Mouse (Mus musculus) kidney, postnatal 4 days (tissue): ENCODE results near the gene Ccdc153.
A peak's percentile ranks its signal among the peaks of the same experiment; 100 is the strongest.

Source experiments
- DNase-seq, 2 experiments: peaks; one replicate each; pipeline ENCODE4 v3.0.0; 2021; ENCODE audit warnings: mixed read lengths in 2 of 2

Ccdc153 gene

DNA sequence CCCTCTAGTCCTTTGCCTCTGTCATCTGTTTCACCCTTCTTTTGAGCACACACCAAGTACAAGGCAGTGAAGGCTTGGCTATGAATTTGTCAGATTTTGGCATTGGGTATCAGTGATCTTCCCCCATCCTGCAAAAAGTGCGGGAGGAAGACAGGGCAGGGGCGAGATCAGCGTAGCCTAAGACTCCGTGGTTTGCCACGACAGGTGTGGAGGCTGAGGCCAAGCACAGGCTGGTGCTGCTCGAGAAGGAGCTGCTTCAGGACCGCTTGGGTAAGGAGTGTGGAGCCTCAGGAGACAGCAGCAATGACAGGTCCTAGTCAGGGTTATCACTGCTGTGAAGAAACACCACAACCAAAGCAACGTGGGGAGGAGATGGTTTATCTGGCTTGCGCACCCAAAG is 942 bp downstream of the Ccdc153 start:
- DNase-seq: no peak

DNA sequence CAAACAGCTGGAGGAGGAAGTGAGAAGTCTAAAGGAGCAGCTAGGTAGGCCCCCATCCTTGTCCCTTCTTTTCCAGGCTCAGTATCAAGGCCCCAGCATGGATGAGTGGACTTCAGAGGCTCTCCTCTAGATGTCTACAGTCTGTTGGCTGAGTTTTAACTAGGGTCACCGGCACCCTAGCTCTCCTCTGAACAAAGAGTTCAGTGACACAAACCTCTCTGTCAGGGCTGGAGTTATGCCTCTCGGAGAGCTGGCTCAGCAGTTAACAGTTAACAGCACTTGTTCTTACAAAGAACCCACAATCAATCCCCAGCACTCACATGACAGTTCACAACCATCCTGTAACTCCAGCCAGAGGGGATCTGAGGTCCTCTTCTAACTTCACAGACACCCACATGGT is 3.1 kb downstream of the Ccdc153 start:
- no peak for DNase-seq

DNA sequence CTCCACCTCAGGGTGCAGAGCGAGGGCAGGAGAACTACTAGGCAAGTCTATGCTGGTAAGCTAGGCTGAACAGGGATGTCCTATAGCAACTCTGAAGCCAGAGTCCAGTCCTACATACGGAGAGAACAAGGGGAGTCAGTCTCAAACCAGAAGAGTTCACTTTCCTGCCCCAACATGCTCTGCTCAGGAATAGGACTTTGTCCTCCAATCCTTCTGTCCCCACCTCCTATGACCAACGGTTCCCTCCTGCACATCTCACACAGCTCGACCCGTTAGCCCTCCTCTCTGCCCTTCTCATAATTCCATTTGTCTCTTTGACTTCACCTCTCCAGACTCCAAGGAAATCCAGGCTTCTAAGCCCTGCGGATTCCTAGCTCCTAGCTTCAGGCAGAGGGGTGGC is 7.4 kb downstream of the Ccdc153 start:
- DNase-seq: no peak

DNA sequence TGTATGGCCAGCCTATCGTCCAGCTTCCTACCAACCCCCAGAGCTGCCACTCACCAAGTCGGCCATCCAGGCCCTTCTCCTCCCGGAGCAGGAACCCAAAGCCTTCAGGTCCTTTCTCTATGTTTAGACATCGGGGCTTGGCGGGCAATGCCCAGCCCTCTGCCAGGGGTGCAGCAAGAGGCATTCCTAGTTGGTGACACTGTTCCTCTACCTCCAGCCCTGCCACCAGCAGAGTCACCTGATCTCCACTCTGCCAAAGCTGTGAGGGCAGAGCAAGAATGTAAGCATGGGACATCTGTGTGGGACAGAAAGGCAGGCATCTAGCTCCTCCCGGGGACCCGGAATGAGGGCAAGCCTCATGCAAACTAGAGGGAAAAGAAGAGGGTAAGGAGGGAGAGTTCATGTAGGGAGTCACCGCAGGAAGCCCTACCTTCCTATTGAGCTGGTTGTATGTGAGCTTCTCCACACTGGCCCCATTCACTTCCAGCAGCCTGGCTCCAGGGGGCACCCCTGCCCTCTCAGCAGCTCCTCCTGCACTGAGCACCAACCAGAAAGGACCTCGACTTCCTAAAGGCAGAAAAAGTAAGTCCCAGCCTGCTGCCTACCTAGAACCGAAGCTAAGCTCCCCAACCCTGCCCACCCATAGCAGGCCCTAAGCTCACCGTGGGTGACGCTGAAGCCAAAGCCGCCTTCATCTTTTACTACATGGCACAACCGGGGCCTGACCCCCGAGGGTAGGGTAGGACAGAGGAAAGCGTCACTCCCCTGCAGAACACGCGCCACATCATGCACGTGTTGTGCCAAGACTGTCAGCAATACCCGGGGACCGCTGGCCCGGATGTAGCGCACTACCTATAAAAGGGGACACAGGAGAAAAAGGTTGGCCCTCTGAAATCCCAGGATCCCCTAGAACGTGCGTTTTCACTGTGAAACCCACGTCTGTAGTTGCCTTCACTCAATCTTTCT is 9.0 kb downstream of the Ccdc153 start:
- DNase-seq: peak; percentile 81 to 87

DNA sequence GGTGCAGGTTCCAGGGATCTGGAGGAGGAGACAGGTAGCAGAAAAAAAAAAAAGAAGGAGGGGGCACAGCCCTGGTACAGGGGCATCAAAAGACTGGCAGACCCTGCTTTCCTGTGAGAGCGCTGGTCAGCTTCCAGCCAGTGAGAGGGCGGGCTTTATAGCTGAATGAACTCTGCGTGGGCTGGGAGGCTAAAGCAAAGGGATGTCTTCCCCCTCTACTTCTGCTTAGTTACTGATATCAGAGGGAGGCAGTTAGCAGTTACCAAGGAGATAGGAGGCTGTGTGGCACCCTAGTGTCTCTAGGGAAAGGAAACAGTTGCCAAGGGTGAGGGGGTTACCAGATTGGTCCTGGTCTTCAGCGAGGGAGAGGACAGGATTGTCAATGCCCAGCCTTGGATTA is 10.0 kb downstream of the Ccdc153 start:
- DNase-seq: peak; percentile 37 to 50

DNA sequence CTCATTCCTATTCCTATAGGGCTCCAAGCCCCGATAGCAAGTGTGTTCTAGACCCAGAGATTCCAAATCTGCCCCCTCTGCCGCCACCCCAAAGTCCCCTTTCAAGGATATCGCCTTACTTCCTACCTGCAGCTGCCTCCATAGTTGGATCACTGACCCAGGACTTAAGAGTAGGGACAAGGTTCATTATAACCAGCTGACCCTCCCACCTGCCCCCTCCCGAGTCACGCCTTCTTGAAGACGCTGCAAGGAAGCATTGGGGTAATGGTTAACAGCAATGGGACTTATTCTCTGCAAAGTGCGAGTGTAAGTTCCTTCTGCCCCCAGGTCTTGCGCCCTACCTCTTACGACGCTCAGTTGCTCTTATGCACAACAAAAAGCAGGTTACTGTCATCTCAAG is 10.8 kb downstream of the Ccdc153 start, which contains the start of gene Pdzd3:
Pdzd3 (minus strand) TSS at position 158 of the 400 bp plus-strand sequence.
- DNase-seq: peak; percentile 57 to 74

DNA sequence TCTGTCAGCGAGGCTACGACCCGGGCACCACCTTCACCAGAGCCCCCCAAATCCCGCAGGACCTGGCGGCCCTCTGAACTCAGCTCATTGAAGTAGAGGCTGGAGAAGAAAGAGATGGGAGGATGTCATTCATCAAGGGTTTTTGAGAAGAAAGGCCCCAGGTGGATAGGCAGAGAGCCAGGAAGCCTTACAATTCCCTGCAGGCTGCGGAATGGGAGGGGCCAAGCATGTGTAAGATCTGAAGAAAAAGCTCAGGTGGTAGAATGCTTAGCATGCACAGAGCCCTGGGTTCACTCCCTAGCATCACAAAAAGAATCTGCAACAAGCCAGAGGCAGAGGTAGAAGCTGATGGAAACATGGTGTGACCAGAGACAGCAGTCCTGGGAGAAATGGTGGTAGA is 13.0 kb downstream of the Ccdc153 start:
- no peak for DNase-seq

DNA sequence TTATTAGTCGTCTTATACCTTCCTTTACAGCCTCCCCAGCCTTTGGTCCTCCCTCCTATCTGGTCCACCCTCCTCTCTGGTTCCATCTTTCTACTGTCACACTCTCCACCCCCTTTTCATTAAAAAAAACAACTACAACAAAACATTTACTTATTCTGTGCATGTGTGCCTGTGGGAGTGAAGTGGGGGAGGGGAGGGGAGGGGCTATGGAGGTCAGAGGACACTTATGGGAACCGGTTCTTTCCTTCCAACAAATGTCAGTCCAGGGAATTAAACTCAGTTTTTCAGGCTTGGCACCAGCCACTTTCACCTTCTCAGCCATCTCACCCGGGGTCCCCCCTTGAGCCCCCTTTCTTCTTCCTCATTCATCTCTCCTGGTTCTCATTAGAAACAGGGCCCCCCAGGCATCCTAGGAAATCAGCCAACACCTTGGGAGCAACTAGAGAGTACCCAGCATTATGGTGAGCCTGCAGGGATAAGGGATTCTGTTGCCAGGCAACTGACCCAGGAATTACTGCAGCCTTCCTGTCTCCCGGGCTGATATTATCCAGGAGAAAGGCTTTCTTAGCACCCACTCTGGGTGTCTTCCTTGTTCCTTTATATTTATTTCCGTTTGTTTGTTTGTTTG is 14.1 kb downstream of the Ccdc153 start:
- DNase-seq: no peak

DNA sequence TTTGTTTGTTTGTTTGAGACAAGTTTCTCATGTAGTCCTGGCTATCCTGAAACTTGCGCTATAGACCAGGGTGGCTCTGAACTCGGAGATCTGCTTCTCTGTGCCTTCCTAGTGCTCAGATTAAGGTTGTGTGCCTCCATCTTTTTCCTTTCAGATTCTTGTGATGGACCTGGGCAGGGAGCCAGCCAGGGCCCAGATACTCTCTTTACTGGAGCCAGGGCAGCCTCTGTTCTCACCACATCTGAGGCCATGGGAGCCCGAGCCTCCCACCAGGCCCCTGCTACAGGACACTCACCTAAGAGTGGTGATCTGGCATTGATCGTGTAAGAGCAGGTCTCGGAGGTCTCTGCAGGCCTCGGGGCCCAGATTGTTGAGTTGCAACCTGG is 14.7 kb downstream of the Ccdc153 start:
- no peak for DNase-seq

DNA sequence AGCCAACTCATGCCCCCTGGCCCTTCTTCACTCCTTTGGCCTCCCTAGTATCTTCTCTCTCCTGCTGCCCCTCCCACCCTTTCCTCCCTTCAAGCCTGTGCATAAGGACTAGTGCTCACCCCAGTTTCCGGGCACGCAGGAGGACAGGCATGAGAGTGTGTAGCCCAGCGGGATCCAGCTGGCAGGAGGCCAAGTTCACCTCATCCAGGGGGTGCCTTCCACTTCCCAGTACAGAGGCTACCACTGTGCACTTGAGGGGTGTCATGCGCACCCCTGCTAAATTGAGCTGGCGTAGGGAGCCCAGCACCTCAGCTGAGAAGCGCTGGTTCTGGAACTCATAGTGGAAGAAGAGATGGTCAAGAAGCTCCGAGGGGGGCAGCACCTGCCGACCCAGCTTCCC is 15.7 kb downstream of the Ccdc153 start:
- DNase-seq: no peak

DNA sequence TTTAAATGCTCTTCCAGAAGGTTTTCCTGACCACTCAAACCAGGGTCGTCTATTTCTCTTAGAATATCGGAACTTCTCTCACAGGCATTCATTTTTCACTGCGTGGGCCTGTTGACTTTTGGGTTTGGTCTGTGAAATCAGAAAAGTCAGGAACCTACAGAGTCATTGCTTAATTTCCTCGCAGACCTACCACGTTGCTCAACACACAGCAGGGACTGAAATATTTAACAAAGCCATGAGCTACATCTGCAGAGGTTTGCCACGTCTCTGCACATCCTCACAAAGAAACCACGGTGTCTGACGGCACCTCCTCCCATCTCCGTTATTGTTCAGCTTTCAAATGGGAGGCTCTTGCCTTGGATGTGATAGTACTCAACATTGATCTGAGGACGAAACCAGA is 18.5 kb downstream of the Ccdc153 start:
- no peak for DNase-seq

DNA sequence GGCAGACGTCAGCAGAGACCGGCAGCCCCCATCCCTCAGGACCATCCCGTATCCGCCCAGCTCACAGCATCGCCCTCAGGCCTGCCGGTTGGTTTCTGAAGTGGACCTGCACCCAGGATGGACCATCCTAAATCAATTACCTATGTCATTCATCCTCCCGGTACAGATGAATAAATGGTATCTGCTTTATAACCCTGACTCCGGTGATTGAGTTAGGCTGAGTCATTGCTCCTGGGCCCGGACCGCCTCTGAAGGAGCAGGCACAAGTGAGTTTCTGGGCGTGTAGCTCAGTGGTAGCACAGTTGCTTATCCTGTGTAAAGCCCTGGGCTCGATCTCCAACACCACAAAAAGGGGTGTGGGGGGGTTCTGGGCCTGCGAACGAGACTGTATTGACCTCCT is 20.9 kb downstream of the Ccdc153 start:
- no peak for DNase-seq

DNA sequence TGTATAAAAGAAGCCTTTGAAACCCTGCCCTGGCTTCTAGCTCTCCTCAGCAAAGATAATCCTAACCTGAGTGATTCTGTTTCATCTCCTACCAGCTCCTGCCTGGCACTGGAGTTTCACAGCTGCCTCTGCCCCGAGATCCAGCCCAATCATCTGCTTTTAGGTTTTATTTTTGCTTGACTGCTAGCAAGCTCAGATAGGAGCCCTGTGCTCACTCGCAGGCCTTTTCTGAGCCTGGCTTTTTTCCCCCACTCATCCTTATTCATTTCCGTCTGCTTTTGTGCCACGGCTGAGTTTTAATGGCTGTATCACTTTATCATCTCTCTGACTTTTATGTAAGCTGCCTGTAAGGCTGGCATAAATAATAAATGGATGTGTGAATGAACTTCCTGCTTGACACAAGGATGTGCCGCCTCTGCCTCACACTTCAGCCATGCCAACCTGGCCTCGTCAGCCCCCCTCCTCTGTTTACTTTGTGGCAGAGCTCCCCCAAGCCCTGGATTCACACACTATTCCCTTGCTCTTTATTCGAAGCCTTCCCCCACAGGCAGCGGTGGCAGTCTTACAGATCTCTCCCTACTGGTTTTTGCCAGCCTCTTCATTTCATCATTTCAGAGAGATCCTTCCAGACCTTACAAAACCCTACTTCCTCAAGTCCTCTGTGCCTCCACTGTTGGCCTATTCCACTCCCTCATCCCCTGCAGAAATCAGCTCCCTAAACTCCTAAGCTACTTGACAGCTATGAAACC is 26.2 kb downstream of the Ccdc153 start:
- DNase-seq: no peak

DNA sequence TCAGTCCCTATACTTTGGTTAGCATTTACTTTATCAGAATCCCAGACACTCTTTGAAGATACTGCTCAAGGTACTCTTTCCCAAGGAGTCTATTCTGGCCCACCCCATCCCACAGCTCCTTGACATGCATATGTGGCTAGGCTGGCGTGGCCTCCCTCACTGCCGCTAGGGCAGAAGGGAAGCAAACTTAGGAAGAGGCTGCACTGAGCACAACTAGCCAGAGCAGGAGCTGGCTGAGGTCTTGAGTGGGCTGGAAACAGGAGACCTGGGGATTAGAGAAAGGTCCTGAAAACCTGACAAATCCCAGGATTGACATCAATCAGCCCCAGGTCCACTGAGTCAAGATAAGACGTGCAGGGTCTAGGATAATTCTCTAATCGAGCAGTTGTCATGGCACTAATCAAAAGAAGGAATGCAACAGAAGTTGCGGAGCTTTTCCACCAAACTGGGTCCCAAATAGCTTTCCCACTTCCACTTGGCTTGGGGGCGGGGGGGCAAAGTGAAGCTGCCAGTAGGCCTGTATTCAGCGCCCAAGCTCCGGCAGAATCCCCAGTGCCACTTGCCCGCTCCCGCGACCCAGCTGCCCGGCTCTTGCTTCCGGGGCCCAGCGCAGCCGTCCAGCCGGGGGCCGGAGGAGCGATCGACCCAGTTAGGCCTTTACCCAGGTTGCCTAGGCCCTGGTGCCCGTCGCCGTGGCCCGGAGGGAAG is 27.0 kb downstream of the Ccdc153 start:
- peak; percentile 58 to 68 for DNase-seq

DNA sequence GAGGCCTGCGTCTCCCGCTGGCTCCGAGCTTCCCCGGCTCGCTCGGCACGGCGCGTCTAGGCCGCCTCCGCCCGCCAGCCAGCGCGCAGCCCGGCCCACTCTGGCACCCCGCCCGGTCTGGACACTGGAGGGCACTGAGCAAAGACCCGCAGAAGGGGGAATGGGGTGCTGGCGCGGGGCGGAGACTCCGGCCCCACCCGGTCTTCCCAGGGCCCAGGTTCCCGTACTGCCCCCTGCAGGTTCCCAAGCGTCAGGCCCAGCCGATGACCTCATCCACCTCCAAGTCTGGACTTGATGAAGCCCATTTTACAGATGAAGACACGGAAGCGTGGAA is 27.5 kb downstream of the Ccdc153 start:
- peak; percentile 94 to 96 for DNase-seq

DNA sequence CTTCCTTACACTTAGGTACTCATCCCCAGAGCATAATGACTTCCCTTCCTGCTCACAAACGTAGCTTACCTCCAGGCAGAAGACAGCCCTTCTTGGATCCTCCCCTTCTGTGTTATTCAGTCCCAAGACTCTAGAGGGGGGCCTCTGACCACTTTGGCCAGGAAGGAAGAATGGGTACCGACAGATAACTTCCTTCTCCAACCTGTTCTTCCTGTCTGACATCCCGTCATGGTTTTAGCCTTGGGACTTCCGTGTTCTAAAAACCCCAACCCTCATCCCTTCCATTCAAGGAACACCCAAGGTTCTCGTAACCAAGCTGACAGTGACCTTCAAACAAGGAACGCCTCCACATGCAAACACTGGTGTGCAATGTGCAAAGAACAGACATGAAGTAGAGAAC is 28.0 kb downstream of the Ccdc153 start, which contains the start of gene Nlrx1:
Nlrx1 (minus strand) TSS at position 168 of the 400 bp plus-strand sequence.
- DNase-seq: peak in 1 of 2 experiments; percentile 30

DNA sequence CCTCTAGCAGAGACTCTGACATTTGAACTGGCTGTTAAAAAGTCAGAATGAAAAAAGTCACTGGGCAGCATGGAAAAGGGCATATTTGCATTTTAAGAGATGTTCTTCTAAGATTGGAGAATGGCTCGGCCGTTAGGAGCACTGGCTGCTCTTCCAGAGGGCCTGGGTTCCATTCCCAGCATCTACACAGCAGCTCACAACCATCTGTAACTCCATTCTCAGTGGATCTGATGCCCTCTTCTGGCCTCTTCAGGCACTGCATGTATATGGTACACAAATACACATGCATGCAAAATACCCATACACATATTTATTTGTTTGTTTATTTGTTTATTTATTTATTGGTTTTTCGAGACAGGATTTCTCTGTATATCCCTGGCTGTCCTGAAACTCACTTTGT is 28.6 kb downstream of the Ccdc153 start:
- DNase-seq: peak; percentile 49 to 51

DNA sequence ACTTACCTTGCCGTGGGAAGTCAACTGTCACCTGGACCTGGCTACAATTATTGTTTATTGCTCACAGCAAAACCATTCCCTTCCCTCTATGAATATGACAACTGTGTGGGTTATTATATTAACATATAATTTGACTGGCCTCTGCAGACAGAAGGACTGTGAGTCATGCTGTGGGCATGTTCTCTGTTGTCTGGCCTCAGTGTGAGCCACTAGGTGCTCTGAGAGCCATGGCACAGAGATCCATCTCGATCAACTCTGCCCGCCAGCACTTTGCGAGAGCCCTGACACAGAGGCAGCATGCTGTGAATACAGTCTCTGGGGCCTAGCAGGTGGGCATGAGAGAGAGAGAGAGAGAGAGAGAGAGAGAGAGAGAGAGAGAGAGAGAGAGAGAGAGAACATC is 29.5 kb downstream of the Ccdc153 start:
- DNase-seq: no peak

DNA sequence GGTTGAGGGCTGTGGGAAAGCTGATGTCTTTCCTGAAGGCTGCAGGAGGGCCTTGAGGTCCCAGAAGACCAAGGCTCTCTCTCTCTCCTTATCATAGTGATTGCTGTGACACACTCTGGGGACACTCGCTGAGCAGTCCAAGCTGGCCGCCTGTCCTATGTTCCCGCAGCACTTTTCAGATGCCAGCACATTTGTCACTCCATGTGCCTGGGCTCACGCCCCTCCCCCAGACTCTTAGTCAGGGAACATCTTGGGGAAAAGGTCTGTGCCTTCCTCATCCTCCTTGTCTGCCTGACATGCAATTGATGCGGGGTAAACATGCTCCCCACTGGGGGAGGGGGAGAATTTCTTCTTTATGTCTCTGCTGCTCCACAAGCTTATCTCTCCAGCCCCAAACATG is 42.7 kb downstream of the Ccdc153 start:
- DNase-seq: peak in 1 of 2 experiments; percentile 12

DNA sequence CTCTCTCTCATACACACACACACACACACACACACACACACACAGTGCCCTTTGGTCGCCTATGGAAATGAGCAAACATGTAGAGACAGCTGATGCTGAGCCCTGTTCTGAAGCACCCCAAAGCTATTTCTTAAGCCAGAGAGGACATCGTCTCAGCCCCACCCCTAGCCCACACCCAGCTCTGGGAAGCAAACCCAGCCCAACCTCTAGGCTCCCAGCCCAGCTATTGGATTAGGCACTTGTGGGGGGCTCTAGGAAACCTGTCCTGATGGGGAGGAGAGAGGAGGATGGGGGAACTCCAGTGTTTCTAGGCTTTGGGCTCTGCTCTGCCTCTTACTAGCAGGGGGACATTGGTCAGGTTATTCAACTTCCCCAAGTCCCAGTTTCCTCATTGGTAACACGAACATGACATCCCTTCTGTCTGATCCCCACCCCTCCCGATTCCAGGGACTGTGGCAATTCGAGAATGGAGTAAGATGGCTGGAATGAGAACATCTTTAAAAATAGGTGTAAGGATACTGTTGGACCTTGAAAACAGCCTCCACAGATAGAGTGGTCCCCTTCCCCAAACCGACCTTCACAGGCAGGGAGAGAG is 45.9 kb downstream of the Ccdc153 start:
- peak in 1 of 2 experiments; percentile 22 for DNase-seq

DNA sequence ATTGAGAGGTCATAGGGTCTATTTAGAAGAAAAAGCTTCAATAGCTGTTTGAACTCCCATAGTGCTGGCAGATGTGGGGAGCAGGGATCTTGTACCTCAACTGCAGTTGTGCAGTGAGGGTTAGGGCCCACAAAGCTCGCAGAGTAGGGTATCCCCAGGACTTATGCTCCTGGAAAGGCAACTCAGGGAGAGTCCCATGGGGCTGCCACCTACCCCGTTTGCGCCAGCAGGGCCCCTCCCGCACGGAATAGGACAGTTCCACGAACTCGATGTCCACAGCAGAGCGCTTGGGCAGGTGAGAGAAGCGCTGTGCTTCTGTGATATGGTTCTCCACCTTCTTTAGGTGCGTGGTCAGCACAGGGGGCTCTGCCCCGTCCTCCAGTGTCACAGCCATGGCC is 46.5 kb downstream of the Ccdc153 start:
- no peak for DNase-seq

DNA sequence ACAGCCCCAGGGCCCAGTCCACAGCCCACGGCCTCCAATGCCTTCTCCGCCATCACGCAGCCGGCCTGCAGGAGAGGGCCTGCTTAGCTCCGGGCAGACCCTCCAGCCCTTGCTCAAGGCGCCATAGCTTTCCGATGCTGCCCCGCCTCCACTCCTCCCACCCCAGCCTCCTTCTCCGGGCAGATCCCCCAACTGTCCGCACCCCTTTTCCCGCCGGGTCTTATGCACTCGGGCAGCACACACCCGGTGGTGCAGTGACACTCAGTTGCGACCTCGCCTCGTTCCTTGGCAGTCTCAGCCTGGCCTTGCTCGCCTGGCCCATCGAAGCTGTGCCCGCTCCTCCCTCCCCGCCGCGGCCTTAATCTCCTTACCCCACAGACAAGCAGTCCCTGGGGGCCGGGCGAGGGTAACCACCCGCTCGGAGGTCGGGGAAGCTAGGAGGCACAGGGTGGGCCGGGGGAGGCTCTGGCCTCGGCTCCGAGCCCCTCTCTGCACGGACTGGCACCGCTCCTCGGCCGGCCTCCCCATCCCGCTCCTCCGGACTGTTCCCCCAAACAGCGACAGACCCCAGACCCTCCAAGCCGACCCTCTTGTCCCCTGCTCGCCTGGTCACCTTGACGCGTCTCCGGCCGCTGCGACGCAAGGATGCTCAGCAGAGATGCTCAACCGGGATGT is 47.1 kb downstream of the Ccdc153 start:
- peak; percentile 43 to 46 for DNase-seq
